Mouse (Mus musculus): ENCODE results near the gene Rfx3. TPM values are rescaled to one million over a fixed set of nuclear protein-coding genes. Genes with fewer than 3 reads are reported as not detected.

The Rfx3 gene
- total and polyA plus RNA-seq, 2 experiments: 0.55 to 2.1 TPM

DNA sequence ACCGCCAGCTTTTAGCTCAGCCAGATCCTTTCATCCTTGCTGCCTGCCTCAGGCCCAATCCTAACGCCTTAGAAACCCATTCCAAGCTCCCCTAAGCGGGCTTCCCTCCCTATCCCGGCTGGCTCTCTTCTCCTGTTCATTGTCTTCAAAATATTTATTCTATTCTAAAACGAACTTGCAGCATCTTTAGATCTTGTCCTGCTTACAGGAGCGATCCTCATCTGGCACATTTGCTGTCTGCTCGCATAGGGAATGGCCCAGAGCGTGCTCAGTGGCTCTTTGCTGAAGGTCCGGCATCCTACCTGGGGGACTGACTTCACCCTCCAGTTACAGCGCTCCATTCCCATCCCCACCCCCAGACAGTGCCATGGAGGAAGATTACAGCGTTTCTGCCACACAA, 292.0 kb downstream of the Rfx3 start:
- TF ChIP-seq CTCF (IDR thresholded peaks at IDR 0.05; ENCODE audit: low read depth, low read length) (no peak), POLR2A (IDR thresholded peaks at IDR 0.05; ENCODE audit: extremely low read depth, insufficient read depth, low read length) (no peak)
- no peaks in the 10 kb centered on the region for H3K79me2 ChIP-seq (ENCODE audit: control insufficient read depth, insufficient read depth, low read length)
- no peak overlapping the region for H3K27ac ChIP-seq (replicated peaks; ENCODE audit: insufficient read depth, low read depth, low read length)
- DNase-seq (ENCODE audit: extremely low read depth, low read depth, low spot score): no peak
- H3K4me1 ChIP-seq (ENCODE audit: control insufficient read depth, insufficient read depth, low read length): no peaks in the 10 kb centered on the region
- WGBS: 77% methylated on average over 11 of the region's 11 CpGs
- H3K36me3 ChIP-seq (ENCODE audit: control insufficient read depth, insufficient read depth, low read length): no peaks in the 10 kb centered on the region
- no peak overlapping the region for H3K4me3 ChIP-seq (ENCODE audit: insufficient read depth, low read depth, low read length)
- H3K27me3 ChIP-seq (ENCODE audit: control insufficient read depth, insufficient read depth, low read length): no peaks in the 10 kb centered on the region
- no peak overlapping the region for H3K9ac ChIP-seq (ENCODE audit: low read depth, low read length)

- H3K36me3 ChIP-seq (ENCODE audit: control insufficient read depth, insufficient read depth, low read length): no peaks in the 10 kb centered on the region
- H3K27me3 ChIP-seq (ENCODE audit: control insufficient read depth, insufficient read depth, low read length): no peaks in the 10 kb centered on the region
- H3K79me2 ChIP-seq (ENCODE audit: control insufficient read depth, insufficient read depth, low read length): no peaks in the 10 kb centered on the region
- H3K4me3 ChIP-seq (ENCODE audit: insufficient read depth, low read depth, low read length): no peak overlapping the region
- H3K27ac ChIP-seq (replicated peaks; ENCODE audit: insufficient read depth, low read depth, low read length): no peak overlapping the region
- H3K9ac ChIP-seq (ENCODE audit: low read depth, low read length): no peak overlapping the region
- TF ChIP-seq CTCF (IDR thresholded peaks at IDR 0.05; ENCODE audit: low read depth, low read length) (no peak), POLR2A (IDR thresholded peaks at IDR 0.05; ENCODE audit: extremely low read depth, insufficient read depth, low read length) (no peak)
- DNase-seq (ENCODE audit: extremely low read depth, low read depth, low spot score): no peak
- H3K4me1 ChIP-seq (ENCODE audit: control insufficient read depth, insufficient read depth, low read length): no peaks in the 10 kb centered on the region
Measured at GRCm38 (mm10) chr19:27716274-27716673, 294.7 kb downstream of the Rfx3 start.

Data from liver, adult 2 months (tissue).